Mouse (Mus musculus): ENCODE measurements around the gene Mfsd13b.
"Not testable (repeated sequence)": the region's sequence is repeated elsewhere in the genome, so short reads cannot be mapped to it uniquely, and the experiment has no call there.

Mfsd13b gene

DNA sequence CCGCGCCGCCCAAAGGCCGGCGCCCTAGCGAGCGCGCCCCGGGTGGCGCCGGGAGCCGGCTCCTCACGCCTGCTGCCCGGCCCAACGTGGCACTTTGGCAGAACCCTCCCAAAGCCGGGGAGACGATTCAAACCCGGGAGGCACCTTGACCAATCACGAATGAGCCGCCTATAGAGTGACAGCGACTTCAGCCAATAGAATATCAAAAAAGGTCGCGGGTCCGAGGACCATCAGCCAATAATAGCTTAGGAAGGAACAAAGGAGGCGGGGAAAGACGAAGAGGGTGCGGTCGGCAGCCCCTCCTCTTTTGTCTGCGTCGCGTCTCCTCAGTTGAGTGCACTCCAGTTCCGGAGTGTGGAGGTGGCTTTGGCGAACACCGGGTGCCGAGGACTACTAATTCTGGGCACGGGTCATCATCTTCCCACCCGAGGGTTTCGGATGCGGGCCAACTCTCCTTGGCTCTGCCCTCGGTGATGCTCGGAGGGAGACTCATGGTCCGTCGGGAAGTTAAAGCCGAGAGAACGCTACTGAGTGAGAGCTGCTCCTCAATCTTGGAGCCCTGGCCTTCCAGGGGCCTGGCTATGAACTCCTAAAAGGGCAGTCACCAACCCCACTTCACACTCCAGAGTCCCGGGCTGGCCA, at the start of gene Mfsd13b, which contains the start of gene Cdr2:
Gene Mfsd13b (plus strand): TSS at position 310 of the 642 bp plus-strand sequence.
Gene Cdr2 (minus strand): TSS at position 113 of the 642 bp plus-strand sequence.
- peak; percentile 80 to 86 for DNase-seq (ENCODE audit: low read depth in 1 of 2, low spot score in 2 of 2)

DNA sequence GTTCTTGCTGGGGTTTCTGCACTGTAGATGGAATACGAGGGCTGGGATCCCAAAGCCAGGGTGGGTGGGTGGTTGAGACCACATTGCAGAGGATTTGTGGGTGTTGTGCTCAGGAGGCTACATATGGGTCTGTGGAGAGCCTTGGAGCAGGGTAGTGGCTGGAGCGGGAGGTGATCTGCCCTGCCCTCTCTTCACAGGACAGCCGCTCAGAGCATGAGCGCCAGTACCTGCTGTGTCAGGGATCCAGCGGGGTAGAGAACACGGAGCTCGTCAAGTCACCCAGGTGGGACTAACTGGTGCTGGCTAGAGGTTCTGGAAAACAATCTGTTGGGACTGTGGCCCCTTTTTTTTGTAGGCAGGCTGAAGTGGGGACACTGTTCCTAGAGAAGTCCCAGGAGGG, 49.2 kb upstream of the Mfsd13b start:
- DNase-seq (ENCODE audit: low read depth in 1 of 2, low spot score in 2 of 2) = no peak

GRCm38 (mm10) chr7:120933680-120934195, 48.6 kb upstream of the Mfsd13b start:
- DNase-seq (ENCODE audit: low read depth in 1 of 2, low spot score in 2 of 2) = no peak

DNA sequence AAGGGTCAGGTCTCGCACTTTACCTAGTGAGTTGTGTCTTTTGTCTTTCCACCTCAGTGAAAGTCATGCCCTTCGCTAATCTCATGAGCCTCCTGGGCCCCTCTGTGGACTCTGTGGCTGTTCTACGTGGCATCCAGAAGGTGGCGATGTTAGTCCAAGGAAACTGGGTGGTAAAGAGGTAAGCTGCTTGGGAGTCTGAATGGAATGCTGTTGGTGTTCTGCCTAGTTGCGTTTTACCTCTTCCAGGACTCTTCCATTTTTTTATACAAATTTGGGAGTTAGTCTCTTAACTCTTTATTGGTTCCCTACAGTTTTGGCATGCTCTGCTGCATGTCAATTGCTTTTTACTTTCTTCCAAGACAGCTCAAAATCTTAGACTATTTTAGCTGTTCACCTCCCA, 47.6 kb upstream of the Mfsd13b start:
- peak in 1 of 2 experiments; percentile 4 for DNase-seq (ENCODE audit: low read depth in 1 of 2, low spot score in 2 of 2)

- DNase-seq (ENCODE audit: low read depth in 1 of 2, low spot score in 2 of 2) = no peak
Observed at GRCm38 (mm10) chr7:120936522-120936921, 45.8 kb upstream of the Mfsd13b start.

- no peak for DNase-seq (ENCODE audit: low read depth in 1 of 2, low spot score in 2 of 2)
Observed at GRCm38 (mm10) chr7:120938206-120938605, 44.1 kb upstream of the Mfsd13b start.

- DNase-seq (ENCODE audit: low read depth in 1 of 2, low spot score in 2 of 2) = no peak
Observed at GRCm38 (mm10) chr7:120940343-120940742, 42.0 kb upstream of the Mfsd13b start.

GRCm38 (mm10) chr7:120941214-120941613, 41.1 kb upstream of the Mfsd13b start:
- no peak for DNase-seq (ENCODE audit: low read depth in 1 of 2, low spot score in 2 of 2)

DNA sequence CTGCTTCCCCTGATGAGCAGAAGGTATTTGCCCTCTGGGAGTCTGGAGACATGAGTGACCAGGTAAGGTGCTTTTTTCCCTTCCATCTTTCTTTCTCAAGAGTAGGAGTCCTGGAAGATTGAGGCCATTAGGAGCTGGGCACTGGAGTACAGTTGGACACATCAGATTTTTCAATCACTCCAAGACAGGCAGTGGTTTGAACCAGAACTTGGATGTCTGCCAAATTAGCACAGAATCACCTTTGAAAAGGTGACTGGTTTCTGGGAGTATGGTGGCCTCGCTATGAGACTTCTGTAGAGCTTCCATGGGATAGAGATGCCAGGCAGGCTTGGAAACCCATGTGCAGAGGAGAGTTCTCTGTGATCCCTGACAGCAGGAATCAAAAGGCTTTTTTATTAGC, 39.8 kb upstream of the Mfsd13b start:
- no peak for DNase-seq (ENCODE audit: low read depth in 1 of 2, low spot score in 2 of 2)

DNA sequence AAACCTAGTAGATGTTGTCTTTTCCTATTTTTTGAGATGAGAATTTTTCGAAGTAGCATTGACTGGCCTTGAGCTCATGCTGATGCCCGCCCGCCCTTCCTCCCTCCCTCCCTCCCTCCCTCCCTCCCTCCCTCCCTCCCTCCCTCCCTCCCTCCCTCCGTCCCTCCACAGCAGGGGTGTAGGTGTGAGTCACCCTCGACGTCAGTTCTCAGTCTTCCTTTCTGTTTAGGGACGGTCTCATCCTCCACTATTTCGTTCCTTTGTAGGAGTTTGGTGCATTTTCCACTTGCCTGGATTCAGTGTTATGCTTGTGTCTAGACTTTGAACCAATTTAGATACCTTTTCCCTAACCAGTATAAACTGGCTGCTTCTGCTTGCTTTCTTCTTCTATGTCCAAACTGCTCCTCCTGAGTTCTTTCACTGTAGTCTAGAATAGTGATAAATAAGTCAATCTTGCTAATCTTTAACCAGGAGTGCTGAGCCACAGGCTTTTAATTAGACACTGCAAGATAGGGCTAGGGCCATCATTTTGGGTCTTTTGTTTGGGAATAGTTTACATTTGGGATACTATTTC, 38.3 kb upstream of the Mfsd13b start:
- DNase-seq (ENCODE audit: low read depth in 1 of 2, low spot score in 2 of 2) = no peak

DNA sequence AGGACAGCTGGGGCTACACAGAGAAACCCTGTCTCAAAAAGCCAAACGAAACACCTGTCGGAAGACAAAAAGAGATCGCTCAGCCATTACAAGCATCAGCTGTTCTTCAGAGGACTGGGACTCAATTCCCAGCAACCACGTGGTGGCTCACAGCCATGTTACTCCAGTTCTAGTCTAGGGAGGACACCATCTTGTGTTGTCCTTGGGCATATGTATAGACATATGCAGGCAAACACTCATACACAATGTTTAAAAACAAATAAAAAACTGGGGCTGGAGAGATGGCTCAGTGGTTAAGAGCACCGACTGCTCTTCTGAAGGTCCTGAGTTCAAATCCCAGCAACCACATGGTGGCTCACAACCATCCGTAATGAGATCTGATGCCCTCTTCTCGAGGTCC, 28.7 kb upstream of the Mfsd13b start:
- DNase-seq (ENCODE audit: low read depth in 1 of 2, low spot score in 2 of 2) = not testable (repeated sequence)

GRCm38 (mm10) chr7:120960116-120960515, 22.2 kb upstream of the Mfsd13b start:
- DNase-seq (ENCODE audit: low read depth in 1 of 2, low spot score in 2 of 2) = no peak

DNA sequence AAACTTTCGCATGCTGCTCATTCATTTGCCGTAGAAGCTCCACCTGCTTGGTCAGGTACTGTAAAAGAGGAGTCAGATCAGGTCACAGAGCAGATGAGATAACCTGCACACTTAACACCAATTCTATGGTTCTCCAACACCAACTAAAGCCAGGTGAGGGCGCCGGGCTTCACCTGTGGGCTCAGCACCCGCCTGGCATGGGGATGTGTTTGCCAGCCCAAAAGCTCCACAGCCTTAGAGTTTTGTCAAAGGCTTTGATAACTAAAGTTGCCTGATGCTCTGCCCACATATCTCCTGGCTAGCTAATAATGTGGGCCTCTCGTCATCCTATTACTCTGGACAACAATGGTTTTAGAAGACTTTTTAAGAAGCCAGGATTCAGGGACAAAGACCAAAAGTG, 21.7 kb upstream of the Mfsd13b start:
- no peak for DNase-seq (ENCODE audit: low read depth in 1 of 2, low spot score in 2 of 2)

DNA sequence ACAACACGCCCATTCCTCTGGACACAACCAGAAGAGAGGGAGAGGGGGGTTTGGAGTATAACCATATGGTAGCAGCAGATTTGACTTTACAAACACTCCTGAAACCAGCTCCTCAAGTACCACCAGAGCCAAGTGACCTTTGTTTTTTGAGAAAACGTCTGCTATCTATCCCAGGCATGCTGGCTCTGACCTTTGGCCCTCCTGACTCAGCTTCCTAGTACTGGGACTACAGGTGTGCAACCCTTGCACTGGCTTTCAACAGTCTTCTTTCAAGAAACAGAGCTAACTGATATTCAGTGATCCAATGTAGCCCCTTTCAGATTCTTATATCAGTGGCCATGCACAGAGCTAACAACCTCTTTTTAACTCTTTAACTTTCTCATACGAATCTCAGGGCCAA, 20.4 kb upstream of the Mfsd13b start:
- no peak for DNase-seq (ENCODE audit: low read depth in 1 of 2, low spot score in 2 of 2)

GRCm38 (mm10) chr7:120963126-120963525, 19.2 kb upstream of the Mfsd13b start:
- DNase-seq (ENCODE audit: low read depth in 1 of 2, low spot score in 2 of 2) = no peak

DNA sequence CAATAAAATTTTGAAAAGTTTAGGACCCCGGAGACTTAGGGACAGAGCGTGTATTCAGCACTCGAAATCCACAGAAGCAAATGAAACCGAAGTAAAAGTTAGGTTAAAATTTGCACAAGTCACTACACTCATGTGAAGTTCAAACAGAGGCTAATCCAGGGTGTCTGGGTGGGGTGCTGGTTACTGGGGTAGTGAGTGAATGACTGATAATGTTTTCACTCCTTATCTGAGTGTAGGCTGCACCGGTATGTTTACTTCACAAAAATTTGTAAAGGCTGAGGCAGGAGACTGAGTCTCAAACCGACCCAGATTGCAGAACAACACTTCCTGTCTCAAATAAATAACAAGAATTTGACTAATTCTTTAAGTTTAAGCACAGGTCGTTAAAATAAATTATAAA, 13.1 kb upstream of the Mfsd13b start:
- DNase-seq (ENCODE audit: low read depth in 1 of 2, low spot score in 2 of 2) = no peak

DNA sequence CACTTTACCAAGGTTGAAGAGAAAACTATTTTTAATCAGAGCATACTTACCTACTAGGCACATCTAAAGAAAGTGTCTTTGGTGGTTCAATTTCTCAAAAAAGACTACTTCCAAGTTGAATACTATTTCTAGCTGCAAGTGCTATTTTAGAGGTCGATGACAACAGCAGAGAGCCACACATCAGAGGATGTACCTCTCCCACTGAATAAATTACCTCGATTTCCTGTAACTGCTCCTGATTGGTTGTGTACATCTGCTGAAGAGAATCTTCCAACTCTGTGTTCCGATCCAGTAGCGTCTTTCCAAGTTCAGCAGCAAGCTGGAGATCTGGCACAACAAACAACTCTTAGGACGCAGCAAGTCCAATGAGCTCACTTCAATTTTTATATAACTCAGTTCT, 12.2 kb upstream of the Mfsd13b start:
- DNase-seq (ENCODE audit: low read depth in 1 of 2, low spot score in 2 of 2) = no peak

DNA sequence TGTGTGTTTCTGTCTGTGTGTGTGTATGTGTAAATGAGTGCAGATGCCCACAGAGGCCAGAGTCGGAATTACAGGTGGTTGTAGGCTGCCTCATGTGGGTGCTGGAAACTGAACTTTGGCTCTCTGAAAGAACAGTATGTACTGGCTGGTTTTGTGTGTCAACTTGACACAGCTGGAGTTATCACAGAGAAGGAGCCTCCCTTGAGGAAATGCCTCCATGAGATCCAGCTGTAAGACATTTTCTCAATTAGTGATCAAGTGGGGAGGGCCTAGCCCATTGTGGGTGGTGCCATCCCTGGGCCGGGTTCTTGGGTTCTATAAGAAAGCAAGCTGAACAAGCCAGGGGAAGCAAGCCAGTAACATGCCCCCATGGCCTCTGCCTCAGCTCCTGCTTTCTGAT, 9.8 kb upstream of the Mfsd13b start:
- DNase-seq (ENCODE audit: low read depth in 1 of 2, low spot score in 2 of 2) = not testable (repeated sequence)

DNA sequence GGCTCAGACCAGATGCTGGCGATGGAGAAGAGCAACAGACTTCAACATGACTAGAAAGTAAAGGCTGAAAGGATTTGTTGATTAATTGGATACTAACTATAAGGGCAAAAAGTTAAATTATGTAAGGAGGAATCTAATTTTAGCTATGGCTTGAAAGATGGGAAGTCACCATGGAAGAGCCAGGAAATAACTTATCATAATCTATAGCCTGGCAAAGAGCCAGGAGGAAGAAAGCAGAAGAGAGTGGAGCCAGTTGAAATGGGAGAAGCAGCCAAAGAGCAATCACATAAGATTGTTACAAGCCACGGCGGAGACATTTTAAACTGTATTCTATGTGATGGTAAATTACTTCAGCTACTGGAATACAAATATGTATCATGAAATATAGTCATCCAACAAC, 8.3 kb upstream of the Mfsd13b start:
- DNase-seq (ENCODE audit: low read depth in 1 of 2, low spot score in 2 of 2) = no peak

DNA sequence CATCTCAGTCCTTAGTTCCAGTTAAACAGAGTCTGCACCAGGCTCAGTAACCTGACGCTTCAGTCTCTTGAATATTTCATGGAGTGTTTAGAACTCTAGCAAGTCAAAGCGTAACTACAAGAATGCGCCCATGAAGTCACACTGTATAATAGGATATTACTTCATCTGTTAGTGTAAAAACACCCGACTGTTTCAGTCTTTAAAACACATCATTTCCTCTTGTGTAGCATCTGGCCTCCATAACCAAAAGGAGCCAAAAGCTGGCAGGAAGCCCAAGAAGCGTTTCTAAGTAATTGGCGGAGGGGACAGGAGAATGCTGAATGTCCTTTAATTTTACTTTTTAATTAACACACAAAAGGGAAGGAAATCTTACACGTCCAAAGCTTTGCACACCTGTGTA, 5.2 kb upstream of the Mfsd13b start:
- no peak for DNase-seq (ENCODE audit: low read depth in 1 of 2, low spot score in 2 of 2)

DNA sequence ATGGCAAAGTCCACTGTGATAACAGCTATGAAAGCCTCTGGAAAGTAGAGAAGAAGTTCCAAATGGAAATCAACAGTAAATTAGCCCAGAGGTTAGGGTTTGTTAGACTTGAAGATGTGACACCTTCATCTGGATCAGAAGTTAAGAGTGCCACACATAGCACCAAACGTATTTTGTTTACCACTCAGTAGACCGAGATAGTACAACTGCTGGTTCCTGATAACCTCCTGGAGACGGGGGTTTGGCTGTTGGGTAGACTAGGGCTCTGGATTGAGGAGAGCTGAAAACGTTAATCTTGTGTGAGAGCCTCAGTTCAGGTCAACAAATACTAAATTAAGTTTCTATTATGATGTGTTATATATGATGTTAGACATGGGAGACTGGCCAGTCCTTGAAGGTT, 2.3 kb upstream of the Mfsd13b start:
- no peak for DNase-seq (ENCODE audit: low read depth in 1 of 2, low spot score in 2 of 2)

DNA sequence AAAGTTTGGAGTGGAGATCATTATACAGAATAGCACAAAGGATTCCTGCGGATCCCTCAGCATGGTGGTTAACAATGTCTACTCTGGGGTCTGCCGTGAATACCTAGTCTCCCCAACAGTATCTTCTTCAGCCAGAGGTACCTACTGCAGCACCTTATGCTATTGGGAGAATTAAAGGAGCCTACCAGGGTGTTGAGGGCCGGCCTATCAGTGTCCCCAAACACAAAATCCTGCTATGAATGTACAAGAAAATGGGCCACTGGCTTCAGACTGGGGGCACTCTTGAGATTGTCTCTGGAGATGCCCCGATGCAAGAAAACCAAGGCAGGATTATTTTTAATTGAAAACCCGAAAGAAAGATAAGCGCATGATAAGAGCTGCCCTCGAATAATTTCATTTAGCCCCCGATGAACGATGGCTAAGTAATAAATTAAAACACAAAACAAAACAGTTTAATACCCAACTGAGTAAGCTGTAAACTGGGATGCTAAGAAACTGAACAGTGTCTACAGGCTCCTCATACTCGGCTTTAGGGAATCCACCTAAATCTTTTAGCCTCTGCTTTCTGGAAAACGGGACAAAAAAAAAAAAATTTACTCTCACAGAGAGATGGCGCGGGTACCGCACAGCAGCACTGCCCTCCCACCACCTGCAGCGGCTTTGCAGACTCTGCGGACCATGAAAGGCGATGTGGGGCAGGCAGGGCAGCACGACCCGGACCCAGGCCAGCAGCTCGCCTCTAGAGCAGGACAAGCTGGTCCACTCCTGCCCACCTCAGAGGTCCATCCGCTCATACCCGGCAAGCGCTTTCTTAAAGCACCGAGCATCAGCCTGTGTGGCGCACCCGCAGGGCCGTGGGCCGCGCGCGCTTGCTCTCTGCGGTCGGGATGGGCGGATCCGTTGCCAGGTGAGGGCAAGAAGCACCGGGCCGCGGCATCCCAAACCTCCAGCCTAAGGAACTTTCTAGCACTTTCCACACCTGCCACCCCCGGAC, 1.1 kb upstream of the Mfsd13b start:
- no peak for DNase-seq (ENCODE audit: low read depth in 1 of 2, low spot score in 2 of 2)
